Mouse (Mus musculus) midbrain, embryonic 14.5 days (tissue): ENCODE measurements around the gene Gp9. TPM values are rescaled to one million over a fixed set of nuclear protein-coding genes. Genes with fewer than 3 reads are reported as not detected.

Experiments
- ATAC-seq: fragments of 200-750 bp; cut with Nextera tagmentation; 2 replicates; pipeline ENCODE4 v1.8.0; 2017; ENCODE audit warnings: moderate number of reproducible peaks, moderate library complexity; ENCODE audit not compliant: low FRiP score, low TSS enrichment
- DNase-seq: peaks from one replicate; pipeline ENCODE4 v3.0.0-alpha.2; 2015
- H3K27ac ChIP-seq: fragments of 300-500 bp; sonication (generic); replicated peaks from 2 replicates; pipeline ENCODE4 v1.5.1; 2014; ENCODE audit warnings: mild to moderate bottlenecking, low read depth, low read length, moderate library complexity
- H3K27me3 ChIP-seq: fragments of 300-500 bp; sonication (generic); 2 replicates; pipeline ENCODE4 v1.6.1; 2014; ENCODE audit warnings: low read length, control low read depth, mixed read lengths; ENCODE audit not compliant: control insufficient read depth, insufficient read depth
- H3K36me3 ChIP-seq: fragments of 300-500 bp; sonication (generic); 2 replicates; pipeline ENCODE4 v1.6.1; 2014; ENCODE audit warnings: low read length, control low read depth; ENCODE audit not compliant: control insufficient read depth, insufficient read depth
- H3K4me1 ChIP-seq: fragments of 300-500 bp; sonication (generic); 2 replicates; pipeline ENCODE4 v1.6.1; 2014; ENCODE audit warnings: mild to moderate bottlenecking, antibody characterized with exemption, low read length, control low read depth; ENCODE audit not compliant: control insufficient read depth, insufficient read depth
- H3K4me2 ChIP-seq: fragments of 300-500 bp; sonication (generic); 2 replicates; pipeline ENCODE4 v1.6.1; 2014; ENCODE audit warnings: mild to moderate bottlenecking, low read length, moderate library complexity
- H3K4me3 ChIP-seq: fragments of 300-500 bp; sonication (generic); replicated peaks from 2 replicates; pipeline ENCODE4 v1.5.1; 2014; ENCODE audit warnings: low read depth, low read length
- H3K9ac ChIP-seq: fragments of 300-500 bp; sonication (generic); replicated peaks from 2 replicates; pipeline ENCODE4 v1.6.1; 2014; ENCODE audit warnings: mild to moderate bottlenecking, low read length, moderate library complexity
- H3K9me3 ChIP-seq: fragments of 300-500 bp; sonication (generic); 2 replicates; pipeline ENCODE4 v1.6.1; 2016; ENCODE audit warnings: low read length, control low read depth, mixed read lengths; ENCODE audit not compliant: control insufficient read depth
- WGBS: fragments of 180-500 bp; shearing (Covaris S2); extraction: QIAGEN DNeasy Blood & Tissue Kit; methylation state at CpG from one replicate; pipeline ENCODE4 v1.1.7; 2014; 5-methylcytosine and 5-hydroxymethylcytosine counted together
- polyA plus RNA-seq: library from polyadenylated mRNA; unstranded; fragments of >200 nt; fragmentation: Nextera tagmentation; extraction: Ambion mirVana; gene quantifications from 2 replicates; pipeline ENCODE4 v1.2.1, GENCODE M21; 2014

Gene Gp9
- polyA plus RNA-seq, 1 experiment from 2014 or later, result 0.66 TPM

DNA sequence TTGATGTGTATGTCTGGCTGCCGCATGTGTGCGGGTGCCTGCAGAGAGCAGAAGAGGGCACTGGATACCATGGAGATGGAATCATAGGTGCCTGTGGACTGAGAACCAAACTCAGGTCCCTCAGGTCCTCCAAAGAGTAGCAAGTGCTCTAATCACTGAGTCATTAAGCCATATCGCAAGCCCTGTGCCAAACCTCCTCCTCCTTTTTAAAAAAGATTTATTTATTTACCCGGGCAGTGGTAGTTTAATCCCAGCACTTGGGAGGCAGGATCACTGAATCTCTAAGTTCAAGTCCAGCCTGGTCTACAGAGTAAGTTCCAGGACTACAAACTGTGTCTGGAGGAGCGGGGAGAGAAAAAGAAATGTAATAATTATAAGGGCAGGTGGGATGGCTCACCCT is 36.6 kb downstream of the Gp9 start:
- no peak overlapping the region for H3K9ac ChIP-seq
- H3K4me3 ChIP-seq, result no peak overlapping the region
- H3K27me3 ChIP-seq, result no peaks in the 10 kb centered on the region
- no peaks in the 10 kb centered on the region for H3K9me3 ChIP-seq
- DNase-seq, result no peak
- no peak for ATAC-seq
- peaks cover 52% of the 10 kb centered on the region for H3K36me3 ChIP-seq
- H3K27ac ChIP-seq, result no peak overlapping the region
- WGBS, result 91% methylated on average over 5 of the region's 5 CpGs
- no peak overlapping the region for H3K4me2 ChIP-seq
- H3K4me1 ChIP-seq, result peaks cover 8% of the 10 kb centered on the region; the same call in 1 of the 2 replicates

DNA sequence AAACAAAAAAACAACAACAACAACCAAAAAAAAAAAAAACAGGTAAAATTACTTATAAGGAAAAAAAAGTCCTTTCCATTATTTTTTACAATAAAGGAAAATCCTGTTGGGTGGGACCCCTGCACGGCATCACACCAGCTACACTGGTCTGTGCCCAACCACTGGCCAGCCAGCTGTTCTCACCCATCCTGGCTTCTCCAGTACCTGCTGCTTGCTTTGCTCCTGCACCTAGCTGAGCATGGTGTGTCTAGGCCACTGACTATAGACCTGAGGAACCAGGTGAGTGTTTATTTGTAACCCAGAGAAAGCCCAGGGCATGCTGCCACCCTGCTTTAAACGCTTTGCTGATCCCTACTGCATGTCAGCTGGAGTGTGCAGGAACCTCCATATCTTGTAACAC is 42.5 kb downstream of the Gp9 start:
- H3K9me3 ChIP-seq, result no peaks in the 10 kb centered on the region
- no peak overlapping the region for H3K4me2 ChIP-seq
- H3K27ac ChIP-seq, result no peak overlapping the region
- DNase-seq (no peak), ATAC-seq (no peak)
- no peak overlapping the region for H3K9ac ChIP-seq
- peaks cover 95% of the 10 kb centered on the region for H3K36me3 ChIP-seq
- no peaks in the 10 kb centered on the region for H3K27me3 ChIP-seq
- no peak overlapping the region for H3K4me3 ChIP-seq
- H3K4me1 ChIP-seq, result no peaks in the 10 kb centered on the region
- WGBS, result 93% methylated on average over 2 of the region's 2 CpGs

Other genes starting within 250 kb of the Gp9 start
- 1.1 and 2.4 TPM in 2 replicates for gene Arhgap25, start 244.8 kb upstream of the Gp9 start, polyA plus RNA-seq
- gene Prokr1, start 187.3 kb upstream of the Gp9 start, polyA plus RNA-seq, result 1.00 and 1.5 TPM in 2 replicates
- gene Aplf, start 105.9 kb upstream of the Gp9 start, polyA plus RNA-seq, result 6.0 and 8.4 TPM in 2 replicates
- gene Efcc1, start 47.2 kb upstream of the Gp9 start, polyA plus RNA-seq, result 4.1 and 5.0 TPM in 2 replicates
- 9.2 and 9.8 TPM in 2 replicates for gene Rab43, start 34.1 kb downstream of the Gp9 start, polyA plus RNA-seq
- gene Gm45140, start 57.7 kb downstream of the Gp9 start, polyA plus RNA-seq, result 2.0 and 4.6 TPM in 2 replicates
- 21.9 and 23.9 TPM in 2 replicates for gene Isy1, start 60.7 kb downstream of the Gp9 start, polyA plus RNA-seq
- gene Cnbp, start 73.0 kb downstream of the Gp9 start, polyA plus RNA-seq, result 553 and 588 TPM in 2 replicates
- gene Copg1, start 109.7 kb downstream of the Gp9 start, polyA plus RNA-seq, result 161 and 185 TPM in 2 replicates
- gene Hmces, start 135.9 kb downstream of the Gp9 start, polyA plus RNA-seq, result 40.5 and 42.3 TPM in 2 replicates
- gene H1fx, start 203.6 kb downstream of the Gp9 start, polyA plus RNA-seq, result 27.6 and 30.7 TPM in 2 replicates